Mouse (Mus musculus) small intestine, adult 2 months (tissue): ENCODE data around the gene Krtdap. TPM values are rescaled to one million over a fixed set of nuclear protein-coding genes. Genes with fewer than 3 reads are reported as not detected.

Experiments used
- H3K27ac ChIP-seq: fragments of 200-500 bp; 2 replicates; pipeline ENCODE4 v1.5.1; 2012; ENCODE audit warnings: low read depth, low read length, control low read depth, inconsistent platforms; ENCODE audit not compliant: insufficient read depth
- H3K27me3 ChIP-seq: fragments of 200-500 bp; 2 replicates; pipeline ENCODE4 v1.6.1; 2012; ENCODE audit warnings: mild to moderate bottlenecking, moderate library complexity, low read length, inconsistent platforms; ENCODE audit not compliant: control insufficient read depth, insufficient read depth
- H3K36me3 ChIP-seq: fragments of 200-500 bp; 2 replicates; pipeline ENCODE4 v1.6.1; 2012; ENCODE audit warnings: mild to moderate bottlenecking, low read length, control low read depth, inconsistent platforms; ENCODE audit not compliant: control insufficient read depth, insufficient read depth
- H3K4me1 ChIP-seq: fragments of 200-500 bp; 2 replicates; pipeline ENCODE4 v1.6.1; 2012; ENCODE audit warnings: low read length, inconsistent platforms, mixed read lengths; ENCODE audit not compliant: control insufficient read depth, insufficient read depth, insufficient read length
- H3K4me3 ChIP-seq: fragments of 200-500 bp; 2 replicates; pipeline ENCODE4 v1.5.1; 2012; ENCODE audit warnings: low read depth, mild to moderate bottlenecking, control low read depth, inconsistent platforms, low read length, moderate library complexity
- CTCF ChIP-seq: fragments of 200-500 bp; IDR thresholded peaks from 2 replicates; pipeline ENCODE4 v1.5.1; 2012; ENCODE audit warnings: low read depth, mild to moderate bottlenecking, control low read depth, inconsistent platforms, low read length, moderate library complexity, mixed read lengths; ENCODE audit not compliant: insufficient replicate concordance, insufficient read length; ENCODE audit errors: extremely low read depth
- POLR2A ChIP-seq: fragments of 200-500 bp; IDR thresholded peaks from 2 replicates; pipeline ENCODE4 v1.6.1; 2012; ENCODE audit warnings: low read depth, mild to moderate bottlenecking, control low read depth, inconsistent platforms, low read length, moderate library complexity
- WGBS: fragments of 180-500 bp; shearing (Covaris S2); methylation state at CpG from one replicate; pipeline ENCODE4 v1.1.7; 2018; 5-methylcytosine and 5-hydroxymethylcytosine counted together
- polyA plus RNA-seq: library from polyadenylated mRNA; depleted of rRNA; stranded (reverse); fragments of >200 nt; gene quantifications from 2 replicates; pipeline ENCODE4 v1.2.3, GENCODE M21; 2012

Krtdap gene
- polyA plus RNA-seq, 1 experiment, result not detected

- 36% methylated on average over 9 of the region's 9 CpGs for WGBS
- TF ChIP-seq POLR2A, result no peak
- TF ChIP-seq CTCF, result no peak
- H3K36me3 ChIP-seq, result no peaks in the 10 kb centered on the region
- H3K4me1 ChIP-seq, result peaks cover 5% of the 10 kb centered on the region
- H3K27ac ChIP-seq, result no peak overlapping the region
- no peak overlapping the region for H3K4me3 ChIP-seq
- H3K27me3 ChIP-seq, result no peaks in the 10 kb centered on the region
Measured at GRCm38 (mm10) chr7:30776104-30776503, 11.6 kb upstream of the Krtdap start.

GRCm38 (mm10) chr7:30777081-30777579 lies 10.6 kb upstream of the Krtdap start:
- Histone ChIP-seq H3K4me3 (no peak overlapping the region), H3K4me1 (peaks cover 5% of the 10 kb centered on the region), H3K27me3 (no peaks in the 10 kb centered on the region), H3K36me3 (no peaks in the 10 kb centered on the region), H3K27ac (no peak overlapping the region)
- WGBS, result 81% methylated on average over 7 of the region's 7 CpGs
- TF ChIP-seq POLR2A (no peak), CTCF (no peak)

DNA sequence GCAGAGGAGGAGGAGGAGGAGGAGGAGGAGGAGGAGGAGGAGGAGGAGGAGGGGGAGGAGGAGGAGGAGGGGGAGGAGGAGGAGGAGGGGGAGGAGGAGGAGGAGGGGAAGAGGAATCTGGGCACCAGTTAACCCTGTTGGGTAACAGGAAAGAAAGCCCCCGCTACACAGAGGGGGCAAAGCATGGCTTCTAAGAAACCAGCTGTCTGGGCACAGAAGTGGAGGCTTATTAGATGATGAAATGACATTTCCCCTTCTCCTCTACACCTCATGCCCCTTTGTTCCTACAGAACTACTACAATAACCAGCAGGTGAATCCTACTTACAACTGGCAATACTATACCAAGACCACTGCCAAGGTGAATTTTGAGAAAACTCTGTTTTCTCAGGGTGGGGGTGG lies 9.8 kb upstream of the Krtdap start:
- WGBS, result 81% methylated on average over 1 of the region's 1 CpGs
- no peaks in the 10 kb centered on the region for H3K27me3 ChIP-seq
- TF ChIP-seq POLR2A (no peak), CTCF (no peak)
- no peak overlapping the region for H3K4me3 ChIP-seq
- H3K27ac ChIP-seq, result no peak overlapping the region
- H3K4me1 ChIP-seq, result peaks cover 5% of the 10 kb centered on the region
- no peaks in the 10 kb centered on the region for H3K36me3 ChIP-seq

DNA sequence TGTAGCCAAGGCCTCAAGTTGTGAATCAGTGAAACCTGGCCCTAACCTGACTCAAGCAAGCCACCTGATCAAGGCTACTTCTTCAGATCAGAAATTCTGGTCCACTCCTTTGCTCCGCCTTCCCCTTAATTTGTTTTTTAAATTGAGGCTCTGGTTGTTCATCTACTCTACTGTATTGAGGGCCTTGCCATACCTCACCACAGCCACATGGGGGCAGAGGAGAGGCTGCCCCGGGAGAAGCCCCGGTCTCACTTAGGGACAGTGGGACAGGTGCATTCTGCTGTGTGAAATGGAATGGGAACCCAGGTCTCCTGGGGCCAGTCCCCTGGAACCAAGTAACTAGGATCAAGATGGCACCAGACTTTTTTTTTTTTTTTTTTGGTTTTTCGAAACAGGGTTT lies 5.9 kb upstream of the Krtdap start:
- no peaks in the 10 kb centered on the region for H3K27me3 ChIP-seq
- no peak overlapping the region for H3K4me3 ChIP-seq
- no peak overlapping the region for H3K27ac ChIP-seq
- no peaks in the 10 kb centered on the region for H3K36me3 ChIP-seq
- peak; percentile 68; the same call in 1 of the 2 replicates for TF ChIP-seq CTCF
- TF ChIP-seq POLR2A, result no peak
- WGBS, result 58% methylated on average over 4 of the region's 4 CpGs
- peaks cover 2% of the 10 kb centered on the region for H3K4me1 ChIP-seq

GRCm38 (mm10) chr7:30782658-30783057 lies 5.0 kb upstream of the Krtdap start:
- Histone ChIP-seq H3K27ac (no peak overlapping the region), H3K4me3 (no peak overlapping the region), H3K4me1 (peaks cover 2% of the 10 kb centered on the region), H3K27me3 (no peaks in the 10 kb centered on the region), H3K36me3 (no peaks in the 10 kb centered on the region)
- 30% methylated on average over 3 of the region's 3 CpGs for WGBS
- TF ChIP-seq POLR2A (no peak), CTCF (no peak)

DNA sequence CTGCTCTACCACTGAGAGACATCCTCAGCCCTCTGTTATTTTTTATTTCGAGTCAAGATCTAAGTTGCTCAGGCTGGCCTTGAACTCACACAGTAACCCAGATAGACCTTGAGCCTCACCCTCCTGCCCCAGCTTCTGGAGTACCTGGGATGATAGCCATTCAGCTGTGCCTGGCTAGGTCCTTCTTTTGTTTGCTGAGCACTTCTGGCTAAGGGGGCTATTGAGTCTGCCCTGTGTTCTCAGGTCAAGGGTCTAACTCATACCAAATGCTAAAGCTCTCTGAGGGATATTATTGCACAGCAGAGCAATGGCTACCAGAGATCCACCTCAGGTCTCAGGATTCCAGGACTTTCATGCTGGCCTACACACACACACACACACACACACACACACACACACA lies 2.5 kb upstream of the Krtdap start:
- Histone ChIP-seq H3K27ac (no peak overlapping the region), H3K27me3 (no peaks in the 10 kb centered on the region), H3K4me1 (peaks cover 2% of the 10 kb centered on the region), H3K36me3 (no peaks in the 10 kb centered on the region), H3K4me3 (no peak overlapping the region)
- TF ChIP-seq POLR2A (no peak), CTCF (no peak)
- 12% methylated on average over 1 of the region's 1 CpGs for whole genome bisulfite sequencing

- Histone ChIP-seq H3K36me3 (no peaks in the 10 kb centered on the region), H3K27me3 (no peaks in the 10 kb centered on the region), H3K4me1 (peaks cover 2% of the 10 kb centered on the region), H3K4me3 (no peak overlapping the region), H3K27ac (no peak overlapping the region)
- 73% methylated on average over 13 of the region's 13 CpGs for WGBS
- TF ChIP-seq POLR2A (no peak), CTCF (no peak)
Measured at GRCm38 (mm10) chr7:30785721-30786546, 1.8 kb upstream of the Krtdap start.
